Mouse (Mus musculus): Measurements from ENCODE around the gene Adam8.

DNA sequence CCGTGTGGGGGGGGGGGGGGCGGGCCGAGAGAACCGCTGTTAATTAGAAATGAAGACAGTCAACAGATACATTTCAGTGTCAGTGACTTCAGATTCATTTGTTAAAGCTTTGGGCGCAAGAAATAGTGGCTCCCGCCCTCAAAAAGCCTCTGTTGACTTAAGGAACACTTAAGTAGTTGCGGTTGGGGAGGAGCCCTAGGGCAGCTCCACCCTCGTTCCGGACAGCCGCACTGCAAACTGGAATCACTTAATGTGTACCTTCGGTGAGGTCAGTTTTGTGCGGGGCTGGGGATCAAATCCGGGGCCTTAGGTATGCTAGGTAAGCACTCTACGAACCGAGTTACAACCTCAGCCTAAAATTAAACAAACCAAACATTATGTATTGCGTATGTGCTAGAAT lies 41.3 kb downstream of the Adam8 start:
- TF ChIP-seq CTCF (IDR thresholded peaks at IDR 0.05; ENCODE audit: extremely low read depth, insufficient read depth, insufficient read length, insufficient replicate concordance), result no peak
- TF ChIP-seq POLR2A (IDR thresholded peaks at IDR 0.05; ENCODE audit: low read depth, low read length), result no peak
